Mouse (Mus musculus) stomach, embryonic 14.5 days (tissue): ENCODE results near the gene Pwwp2b. TPM values are rescaled to one million over a fixed set of nuclear protein-coding genes. Genes with fewer than 3 reads are reported as not detected.

Experiments
- ATAC-seq: fragments of 200-750 bp; cut with Nextera tagmentation; 2 replicates; pipeline ENCODE4 v1.8.0; 2017; ENCODE audit warnings: low read depth, moderate TSS enrichment; ENCODE audit not compliant: insufficient number of reproducible peaks, insufficient read depth, low FRiP score
- H3K27ac ChIP-seq: fragments of 300-500 bp; sonication (generic); 2 replicates; pipeline ENCODE4 v1.5.1; 2014; ENCODE audit warnings: mild to moderate bottlenecking, low read length, moderate library complexity, mixed read lengths
- H3K27me3 ChIP-seq: fragments of 300-500 bp; sonication (generic); 2 replicates; pipeline ENCODE4 v1.6.1; 2014; ENCODE audit warnings: low read length, control low read depth, mixed read lengths; ENCODE audit not compliant: control insufficient read depth, insufficient read depth
- H3K36me3 ChIP-seq: fragments of 300-500 bp; sonication (generic); 2 replicates; pipeline ENCODE4 v1.6.1; 2014; ENCODE audit warnings: mild to moderate bottlenecking, control low read depth, low read length, moderate library complexity, mixed read lengths; ENCODE audit not compliant: control insufficient read depth, insufficient read depth
- H3K4me1 ChIP-seq: fragments of 300-500 bp; sonication (generic); 2 replicates; pipeline ENCODE4 v1.6.1; 2014; ENCODE audit warnings: low read length, control low read depth, mixed read lengths; ENCODE audit not compliant: control insufficient read depth, insufficient read depth
- H3K4me2 ChIP-seq: fragments of 300-500 bp; sonication (generic); replicated peaks from 2 replicates; pipeline ENCODE4 v1.6.1; 2014; ENCODE audit warnings: low read depth, low read length, control low read depth
- H3K4me3 ChIP-seq: fragments of 300-500 bp; sonication (generic); 2 replicates; pipeline ENCODE4 v1.5.1; 2014; ENCODE audit warnings: low read depth, low read length, control low read depth
- H3K9ac ChIP-seq: fragments of 300-500 bp; sonication (generic); replicated peaks from 2 replicates; pipeline ENCODE4 v1.6.1; 2014; ENCODE audit warnings: low read depth, mild to moderate bottlenecking, control low read depth, low read length, moderate library complexity, mixed read lengths
- H3K9me3 ChIP-seq: fragments of 300-500 bp; sonication (generic); 2 replicates; pipeline ENCODE4 v1.6.1; 2016; ENCODE audit warnings: low read depth, low read length, control low read depth; ENCODE audit not compliant: control insufficient read depth
- WGBS: fragments of 180-500 bp; shearing (Covaris S2); extraction: QIAGEN DNeasy Blood & Tissue Kit; methylation state at CpG from one replicate; pipeline ENCODE4 v1.1.7; 2014; 5-methylcytosine and 5-hydroxymethylcytosine counted together
- polyA plus RNA-seq: library from polyadenylated mRNA; unstranded; fragments of >200 nt; fragmentation: Nextera tagmentation; extraction: Ambion mirVana; gene quantifications from 2 replicates; pipeline ENCODE4 v1.2.1, GENCODE M21; 2014

Pwwp2b gene
- polyA plus RNA-seq, 1 experiment from 2014 or later: 17.0 TPM

DNA sequence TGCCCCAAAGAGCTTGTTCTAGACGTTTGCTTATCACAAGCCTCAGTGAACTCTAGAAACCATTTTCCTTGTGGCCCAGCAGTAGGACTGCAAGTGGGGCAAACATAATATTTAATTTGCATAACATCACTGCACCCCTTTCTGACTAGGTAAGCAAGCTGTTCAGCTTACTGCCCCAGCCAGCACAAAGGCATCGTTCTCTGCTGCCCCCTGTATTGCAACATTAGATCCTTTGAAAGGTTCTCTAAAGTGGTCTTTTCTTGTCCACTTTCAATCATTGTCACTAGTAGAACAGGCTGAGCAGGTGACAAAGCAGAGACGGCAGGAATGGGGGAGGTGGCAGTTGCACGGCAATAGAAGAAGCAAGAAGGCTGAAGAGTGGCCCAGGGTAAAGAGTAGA lies 45.1 kb downstream of the Pwwp2b start:
- no peak for ATAC-seq
- no peak overlapping the region for H3K4me3 ChIP-seq
- H3K27ac ChIP-seq: no peak overlapping the region
- H3K36me3 ChIP-seq: no peaks in the 10 kb centered on the region
- no peak overlapping the region for H3K4me2 ChIP-seq
- 51% methylated on average over 4 of the region's 4 CpGs for WGBS
- H3K27me3 ChIP-seq: no peaks in the 10 kb centered on the region
- H3K4me1 ChIP-seq: 0 out of 2 replicates have a peak, but pooled peaks cover 3% of the 10 kb centered on the region
- no peak overlapping the region for H3K9ac ChIP-seq
- H3K9me3 ChIP-seq: no peaks in the 10 kb centered on the region

DNA sequence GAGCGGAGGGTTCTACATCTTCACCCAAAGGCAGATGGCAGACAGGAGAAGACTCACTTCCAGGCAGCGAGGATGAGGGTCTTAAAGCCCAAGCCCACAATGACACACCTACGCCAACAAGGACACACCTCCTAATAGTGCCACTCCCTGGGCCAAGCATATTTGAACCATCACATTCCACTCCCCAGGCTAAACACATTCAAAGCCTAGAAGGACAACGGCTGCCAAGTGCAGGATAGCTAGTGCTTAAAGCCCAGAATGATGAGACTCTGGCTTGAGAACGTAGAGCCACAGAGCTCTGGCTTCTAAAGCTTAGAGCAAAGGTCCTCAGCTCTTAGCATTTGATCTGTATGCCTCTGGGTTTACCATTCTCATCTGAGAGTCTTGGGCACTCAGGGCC lies 45.8 kb downstream of the Pwwp2b start:
- H3K4me2 ChIP-seq: no peak overlapping the region
- H3K36me3 ChIP-seq: no peaks in the 10 kb centered on the region
- no peak overlapping the region for H3K9ac ChIP-seq
- no peaks in the 10 kb centered on the region for H3K27me3 ChIP-seq
- H3K4me3 ChIP-seq: no peak overlapping the region
- no peaks in the 10 kb centered on the region for H3K9me3 ChIP-seq
- no peak overlapping the region for H3K27ac ChIP-seq
- 0 out of 2 replicates have a peak, but pooled peaks cover 3% of the 10 kb centered on the region for H3K4me1 ChIP-seq
- WGBS: 78% methylated on average over 5 of the region's 5 CpGs
- no peak for ATAC-seq

GRCm38 (mm10) chr7:139295653-139296052 lies 47.4 kb downstream of the Pwwp2b start:
- Histone ChIP-seq H3K4me3 (no peak overlapping the region), H3K4me1 (peaks cover 3% of the 10 kb centered on the region; the same call in 1 of the 2 replicates), H3K27me3 (no peaks in the 10 kb centered on the region), H3K9me3 (no peaks in the 10 kb centered on the region), H3K27ac (peak overlapping the region; percentile 27; the same call in 1 of the 2 replicates), H3K4me2 (no peak overlapping the region), H3K9ac (no peak overlapping the region), H3K36me3 (no peaks in the 10 kb centered on the region)
- 74% methylated on average over 1 of the region's 1 CpGs for WGBS
- no peak for ATAC-seq

DNA sequence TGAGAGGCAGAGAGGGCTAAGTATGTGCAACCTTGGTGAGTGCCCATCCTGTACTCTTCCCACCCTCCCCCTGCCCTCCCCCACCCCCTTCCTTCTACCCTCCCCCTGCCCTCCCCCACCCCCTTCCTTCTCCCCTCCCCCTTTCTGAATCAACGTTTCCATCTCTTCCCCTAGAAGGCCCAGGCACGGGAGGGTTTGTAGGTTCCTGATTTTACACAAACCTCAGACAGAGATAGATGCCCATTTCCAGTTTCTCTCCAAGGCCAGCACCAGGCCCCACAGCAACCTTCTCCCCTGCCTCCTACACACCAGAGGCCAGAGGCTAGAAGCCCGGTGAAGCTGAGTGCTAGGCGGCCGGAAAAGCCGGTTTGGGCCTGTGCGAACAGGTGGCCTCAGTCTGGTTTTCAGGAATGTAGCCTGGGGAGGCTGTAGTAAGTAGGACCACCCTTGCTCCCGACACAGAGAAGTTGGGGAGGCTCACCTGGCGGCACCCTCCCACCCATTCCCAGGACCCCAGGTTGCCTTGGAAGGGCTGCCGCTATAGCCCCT lies 48.3 kb downstream of the Pwwp2b start:
- 37% methylated on average over 10 of the region's 10 CpGs for WGBS
- Histone ChIP-seq H3K27me3 (no peaks in the 10 kb centered on the region), H3K4me2 (no peak overlapping the region), H3K9me3 (no peaks in the 10 kb centered on the region), H3K36me3 (no peaks in the 10 kb centered on the region), H3K9ac (no peak overlapping the region), H3K4me1 (peaks cover 3% of the 10 kb centered on the region; the same call in 1 of the 2 replicates), H3K4me3 (no peak overlapping the region), H3K27ac (peak overlapping the region; percentile 46)
- no peak for ATAC-seq

DNA sequence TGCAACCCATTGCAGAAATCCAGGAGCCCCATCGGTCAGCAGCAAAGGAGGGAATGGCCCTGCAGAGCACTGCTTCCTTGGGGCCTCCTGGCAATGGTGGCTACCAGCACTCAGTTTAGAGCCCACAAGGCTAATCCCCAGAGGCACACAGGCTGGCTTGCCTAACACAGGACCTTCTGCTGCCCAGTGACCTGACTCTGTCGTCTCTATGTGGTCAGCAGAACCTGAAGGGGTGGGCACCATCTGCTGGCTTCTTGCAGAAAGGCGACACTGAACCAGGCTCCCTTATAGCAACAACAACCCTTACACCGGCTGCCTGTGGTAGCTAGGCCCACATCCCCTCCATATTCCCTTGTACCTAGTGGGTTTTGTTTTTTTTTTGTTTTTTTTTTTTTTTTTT lies 50.2 kb downstream of the Pwwp2b start:
- H3K4me2 ChIP-seq: no peak overlapping the region
- no peak overlapping the region for H3K27ac ChIP-seq
- H3K27me3 ChIP-seq: no peaks in the 10 kb centered on the region
- no peaks in the 10 kb centered on the region for H3K36me3 ChIP-seq
- ATAC-seq: peak; percentile 26; the same call in 1 of the 2 replicates
- no peak overlapping the region for H3K9ac ChIP-seq
- H3K4me3 ChIP-seq: no peak overlapping the region
- peaks cover 3% of the 10 kb centered on the region; the same call in 1 of the 2 replicates for H3K4me1 ChIP-seq
- no peaks in the 10 kb centered on the region for H3K9me3 ChIP-seq
- WGBS: 47% methylated on average over 4 of the region's 4 CpGs

GRCm38 (mm10) chr7:139299424-139299823 lies 51.1 kb downstream of the Pwwp2b start:
- H3K4me1 ChIP-seq: peaks cover 3% of the 10 kb centered on the region; the same call in 1 of the 2 replicates
- no peaks in the 10 kb centered on the region for H3K9me3 ChIP-seq
- H3K9ac ChIP-seq: no peak overlapping the region
- no peaks in the 10 kb centered on the region for H3K27me3 ChIP-seq
- 10% methylated on average over 8 of the region's 8 CpGs for WGBS
- no peaks in the 10 kb centered on the region for H3K36me3 ChIP-seq
- ATAC-seq: 0 out of 2 replicates have a peak, but pooled peaks have one; percentile 10
- no peak overlapping the region; the same call in 1 of the 2 replicates for H3K4me2 ChIP-seq
- no peak overlapping the region for H3K4me3 ChIP-seq
- H3K27ac ChIP-seq: no peak overlapping the region

- H3K27ac ChIP-seq: no peak overlapping the region
- WGBS: 58% methylated on average over 7 of the region's 7 CpGs
- no peak overlapping the region for H3K4me3 ChIP-seq
- no peak overlapping the region for H3K4me2 ChIP-seq
- no peaks in the 10 kb centered on the region for H3K36me3 ChIP-seq
- no peaks in the 10 kb centered on the region for H3K9me3 ChIP-seq
- no peaks in the 10 kb centered on the region for H3K27me3 ChIP-seq
- H3K4me1 ChIP-seq: peaks cover 3% of the 10 kb centered on the region; the same call in 1 of the 2 replicates
- H3K9ac ChIP-seq: no peak overlapping the region
- ATAC-seq: no peak
Measured at GRCm38 (mm10) chr7:139300423-139300822, 52.1 kb downstream of the Pwwp2b start.

GRCm38 (mm10) chr7:139301505-139301904 lies 53.2 kb downstream of the Pwwp2b start:
- no peaks in the 10 kb centered on the region for H3K27me3 ChIP-seq
- no peak overlapping the region for H3K4me2 ChIP-seq
- no peak overlapping the region for H3K9ac ChIP-seq
- no peaks in the 10 kb centered on the region for H3K36me3 ChIP-seq
- 52% methylated on average over 8 of the region's 8 CpGs for WGBS
- H3K4me3 ChIP-seq: no peak overlapping the region
- H3K9me3 ChIP-seq: no peaks in the 10 kb centered on the region
- ATAC-seq: no peak
- no peaks in the 10 kb centered on the region; the same call in 1 of the 2 replicates for H3K4me1 ChIP-seq
- no peak overlapping the region for H3K27ac ChIP-seq

- no peak overlapping the region for H3K27ac ChIP-seq
- H3K9ac ChIP-seq: no peak overlapping the region
- no peaks in the 10 kb centered on the region; the same call in 1 of the 2 replicates for H3K4me1 ChIP-seq
- WGBS: 56% methylated on average over 5 of the region's 5 CpGs
- no peak overlapping the region for H3K4me3 ChIP-seq
- H3K9me3 ChIP-seq: no peaks in the 10 kb centered on the region
- H3K4me2 ChIP-seq: no peak overlapping the region
- no peak for ATAC-seq
- H3K27me3 ChIP-seq: no peaks in the 10 kb centered on the region
- no peaks in the 10 kb centered on the region for H3K36me3 ChIP-seq
Measured at GRCm38 (mm10) chr7:139302314-139302713, 54.0 kb downstream of the Pwwp2b start.
